Mouse (Mus musculus) right cerebral cortex, postnatal 10 days (tissue): ENCODE measurements around the gene Akap6.

ENCODE experiments used
- DNase-seq, 2 experiments: peaks; one replicate each; pipeline ENCODE4 v3.0.0; 2021; ENCODE audit warnings: low spot score in 2 of 2

Gene Akap6

GRCm38 (mm10) chr12:52848519-52848855 lies 149.3 kb downstream of the Akap6 start:
- no peak for DNase-seq

- DNase-seq = peak in 1 of 2 experiments; percentile 18
Observed at GRCm38 (mm10) chr12:52849297-52849696, 150.1 kb downstream of the Akap6 start.

- no peak for DNase-seq
Observed at GRCm38 (mm10) chr12:52850332-52851036, 151.3 kb downstream of the Akap6 start.

GRCm38 (mm10) chr12:52851221-52851620 lies 152.0 kb downstream of the Akap6 start:
- no peak for DNase-seq

- DNase-seq = peak in 1 of 2 experiments; percentile 24
Observed at GRCm38 (mm10) chr12:52854236-52854679, 155.1 kb downstream of the Akap6 start.

- DNase-seq = no peak
Observed at GRCm38 (mm10) chr12:52856104-52856503, 156.9 kb downstream of the Akap6 start.

GRCm38 (mm10) chr12:52857306-52857705 lies 158.1 kb downstream of the Akap6 start:
- no peak for DNase-seq

- no peak for DNase-seq
Observed at GRCm38 (mm10) chr12:52861922-52862321, 162.7 kb downstream of the Akap6 start.

- DNase-seq = no peak
Observed at GRCm38 (mm10) chr12:52868000-52868624, 168.9 kb downstream of the Akap6 start.

- DNase-seq = no peak
Observed at GRCm38 (mm10) chr12:52871604-52872003, 172.4 kb downstream of the Akap6 start.

- no peak for DNase-seq
Observed at GRCm38 (mm10) chr12:52874332-52874923, 175.2 kb downstream of the Akap6 start.

GRCm38 (mm10) chr12:52876065-52876464 lies 176.9 kb downstream of the Akap6 start:
- DNase-seq = no peak

- DNase-seq = no peak
Observed at GRCm38 (mm10) chr12:52876978-52877769, 178.0 kb downstream of the Akap6 start.

- no peak for DNase-seq
Observed at GRCm38 (mm10) chr12:52879324-52879723, 180.1 kb downstream of the Akap6 start.

- DNase-seq = no peak
Observed at GRCm38 (mm10) chr12:52892519-52892918, 193.3 kb downstream of the Akap6 start.

- DNase-seq = no peak
Observed at GRCm38 (mm10) chr12:52893656-52894405, 194.6 kb downstream of the Akap6 start.

GRCm38 (mm10) chr12:52895672-52896460 lies 196.7 kb downstream of the Akap6 start:
- DNase-seq = peak; percentile 76 to 78

GRCm38 (mm10) chr12:52896785-52897184 lies 197.6 kb downstream of the Akap6 start:
- no peak for DNase-seq

- DNase-seq = no peak
Observed at GRCm38 (mm10) chr12:52898130-52898529, 198.9 kb downstream of the Akap6 start.

GRCm38 (mm10) chr12:52904046-52904445 lies 204.9 kb downstream of the Akap6 start:
- DNase-seq = no peak
